Mouse (Mus musculus): Measurements from ENCODE around the gene Tinag. TPM values are rescaled to one million over a fixed set of nuclear protein-coding genes. Genes with fewer than 3 reads are reported as not detected.

The Tinag gene
- polyA plus RNA-seq (2017; shearing (Covaris generic)), result not detected

DNA sequence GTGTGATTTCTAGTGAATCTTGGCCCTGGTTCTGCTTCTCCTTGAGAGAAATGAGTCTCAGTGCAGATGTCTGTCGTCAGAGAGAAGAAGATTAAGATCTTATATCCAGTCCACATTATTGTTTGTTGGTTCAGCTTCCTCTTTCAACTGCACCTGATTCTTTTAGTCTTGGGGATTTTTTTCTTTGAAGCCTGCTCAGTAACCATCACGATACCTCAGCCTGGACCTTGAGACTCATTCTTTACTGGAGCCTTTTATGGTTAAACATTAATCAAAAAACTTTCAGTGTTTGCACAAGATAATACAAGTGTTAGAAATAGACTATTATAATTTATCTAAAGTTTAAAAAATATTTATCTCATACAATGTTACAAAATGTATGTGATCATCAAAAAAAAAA is at the start of gene Tinag:
TSS of gene Tinag (minus strand) at position 210 of the 400 bp plus-strand sequence.

All from CD4-positive, CD25-positive, alpha-beta regulatory T cell (primary cell).